Mouse (Mus musculus): ENCODE results near the gene Defa36. TPM values are rescaled to one million over a fixed set of nuclear protein-coding genes. Genes with fewer than 3 reads are reported as not detected.
"Not testable (repeated sequence)": the region's sequence is repeated elsewhere in the genome, so short reads cannot be mapped to it uniquely, and the experiment has no call there.

The Defa36 gene
- not detected in 2 replicates for polyA plus RNA-seq (2014; fragmentation: Nextera tagmentation; extraction: Ambion mirVana)

GRCm38 (mm10) chr8:21427111-21427510 lies at the start of gene Defa36:
TSS of gene Defa36 (plus strand) at chr8:21427411.
- not testable (repeated sequence) for ATAC-seq (ENCODE audit: low FRiP score); H3K27me3 ChIP-seq (ENCODE audit: control insufficient read depth, insufficient read depth, low read length); DNase-seq (ENCODE audit: low spot score, missing footprints); H3K9ac ChIP-seq (ENCODE audit: low read length); H3K4me2 ChIP-seq; H3K36me3 ChIP-seq (ENCODE audit: control insufficient read depth, insufficient read depth, low read length); H3K4me1 ChIP-seq (ENCODE audit: control insufficient read depth, insufficient read depth, low read length); H3K27ac ChIP-seq (ENCODE audit: low read depth, low read length); H3K4me3 ChIP-seq (ENCODE audit: low read depth, low read length); H3K9me3 ChIP-seq (ENCODE audit: control insufficient read depth, low read length)
- WGBS = no CpG with 5 or more reads among the region's 1 CpGs

GRCm38 (mm10) chr8:21378215-21378614 lies 49.0 kb upstream of the Defa36 start, which contains the start of gene Defa2:
TSS of gene Defa2 (plus strand) at chr8:21378515.
- not testable (repeated sequence) for H3K27me3 ChIP-seq (ENCODE audit: control insufficient read depth, insufficient read depth, low read length); DNase-seq (ENCODE audit: low spot score, missing footprints); H3K4me2 ChIP-seq; H3K36me3 ChIP-seq (ENCODE audit: control insufficient read depth, insufficient read depth, low read length); ATAC-seq (ENCODE audit: low FRiP score); H3K4me1 ChIP-seq (ENCODE audit: control insufficient read depth, insufficient read depth, low read length); H3K9ac ChIP-seq (ENCODE audit: low read length); H3K27ac ChIP-seq (ENCODE audit: low read depth, low read length); H3K9me3 ChIP-seq (ENCODE audit: control insufficient read depth, low read length); H3K4me3 ChIP-seq (ENCODE audit: low read depth, low read length)
- no CpG with 5 or more reads among the region's 2 CpGs for WGBS

GRCm38 (mm10) chr8:21391511-21391910 lies 35.7 kb upstream of the Defa36 start, which contains the start of gene Defa33:
TSS of gene Defa33 (plus strand) at chr8:21391811.
- not testable (repeated sequence) for H3K27me3 ChIP-seq (ENCODE audit: control insufficient read depth, insufficient read depth, low read length); H3K27ac ChIP-seq (ENCODE audit: low read depth, low read length); H3K9ac ChIP-seq (ENCODE audit: low read length); ATAC-seq (ENCODE audit: low FRiP score); H3K36me3 ChIP-seq (ENCODE audit: control insufficient read depth, insufficient read depth, low read length); H3K9me3 ChIP-seq (ENCODE audit: control insufficient read depth, low read length); H3K4me2 ChIP-seq; H3K4me1 ChIP-seq (ENCODE audit: control insufficient read depth, insufficient read depth, low read length); DNase-seq (ENCODE audit: low spot score, missing footprints); H3K4me3 ChIP-seq (ENCODE audit: low read depth, low read length)
- WGBS = no CpG with 5 or more reads among the region's 2 CpGs

DNA sequence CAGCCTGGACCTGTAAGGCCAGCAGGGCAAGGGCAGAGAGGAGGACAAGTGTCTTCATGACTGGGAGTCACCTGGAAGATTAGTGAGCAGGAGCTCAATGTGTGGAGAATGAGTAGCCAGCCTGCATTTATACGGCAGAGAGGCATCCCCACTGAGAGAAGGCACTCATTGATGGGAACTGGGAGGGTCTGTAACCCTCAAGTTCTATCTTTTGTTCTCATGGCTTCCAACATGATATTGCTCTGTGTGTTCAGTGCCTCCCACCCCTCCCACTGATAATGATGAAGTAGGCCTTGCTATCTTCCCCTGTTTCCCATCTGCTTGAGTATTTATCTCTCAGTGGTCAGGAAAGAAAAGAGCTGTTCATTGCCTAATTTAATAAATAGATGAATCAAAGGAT lies 29.2 kb downstream of the Defa36 start, which contains the start of gene Gm7849:
Gm7849 (minus strand) TSS at position 101 of the 400 bp plus-strand sequence.
- H3K9me3 ChIP-seq (ENCODE audit: control insufficient read depth, low read length); DNase-seq (ENCODE audit: low spot score, missing footprints); H3K27me3 ChIP-seq (ENCODE audit: control insufficient read depth, insufficient read depth, low read length); ATAC-seq (ENCODE audit: low FRiP score); H3K36me3 ChIP-seq (ENCODE audit: control insufficient read depth, insufficient read depth, low read length); H3K27ac ChIP-seq (ENCODE audit: low read depth, low read length); H3K4me3 ChIP-seq (ENCODE audit: low read depth, low read length); H3K9ac ChIP-seq (ENCODE audit: low read length); H3K4me1 ChIP-seq (ENCODE audit: control insufficient read depth, insufficient read depth, low read length); H3K4me2 ChIP-seq: not testable (repeated sequence)
- no CpG with 5 or more reads among the region's 1 CpGs for WGBS

Other genes with a start within 250 kb of the Defa36 start
- not detected in 2 replicates for gene Defa31, start 235.8 kb upstream of the Defa36 start, polyA plus RNA-seq (2014; fragmentation: Nextera tagmentation; extraction: Ambion mirVana)
- not detected in 2 replicates for gene Gm15293, start 225.8 kb upstream of the Defa36 start, polyA plus RNA-seq (2014; fragmentation: Nextera tagmentation; extraction: Ambion mirVana)
- not detected in 2 replicates for gene Gm15292, start 177.7 kb upstream of the Defa36 start, polyA plus RNA-seq (2014; fragmentation: Nextera tagmentation; extraction: Ambion mirVana)
- gene Defa27, start 111.9 kb upstream of the Defa36 start, polyA plus RNA-seq (2014; fragmentation: Nextera tagmentation; extraction: Ambion mirVana) = not detected in 2 replicates
- gene Defa29, start 100.4 kb upstream of the Defa36 start, polyA plus RNA-seq (2014; fragmentation: Nextera tagmentation; extraction: Ambion mirVana) = not detected in 2 replicates
- not detected in 2 replicates for gene Defa2, start 48.9 kb upstream of the Defa36 start, polyA plus RNA-seq (2014; fragmentation: Nextera tagmentation; extraction: Ambion mirVana)
- gene Defa33, start 35.6 kb upstream of the Defa36 start, polyA plus RNA-seq (2014; fragmentation: Nextera tagmentation; extraction: Ambion mirVana) = not detected in 2 replicates
- gene Gm7849, start 29.1 kb downstream of the Defa36 start, polyA plus RNA-seq (2014; fragmentation: Nextera tagmentation; extraction: Ambion mirVana) = not detected in 2 replicates
- gene Defa20, start 81.8 kb downstream of the Defa36 start, polyA plus RNA-seq (2014; fragmentation: Nextera tagmentation; extraction: Ambion mirVana) = not detected in 2 replicates
- gene Defa32, start 101.6 kb downstream of the Defa36 start, polyA plus RNA-seq (2014; fragmentation: Nextera tagmentation; extraction: Ambion mirVana) = not detected in 2 replicates
- gene Defa37, start 138.0 kb downstream of the Defa36 start, polyA plus RNA-seq (2014; fragmentation: Nextera tagmentation; extraction: Ambion mirVana) = not detected in 2 replicates
- not detected in 2 replicates for gene Defa28, start 155.6 kb downstream of the Defa36 start, polyA plus RNA-seq (2014; fragmentation: Nextera tagmentation; extraction: Ambion mirVana)
- gene Gm7861, start 167.1 kb downstream of the Defa36 start, polyA plus RNA-seq (2014; fragmentation: Nextera tagmentation; extraction: Ambion mirVana) = not detected in 2 replicates
- gene Defa26, start 190.8 kb downstream of the Defa36 start, polyA plus RNA-seq (2014; fragmentation: Nextera tagmentation; extraction: Ambion mirVana) = not detected in 2 replicates
- not detected in 2 replicates for gene Defa17, start 228.4 kb downstream of the Defa36 start, polyA plus RNA-seq (2014; fragmentation: Nextera tagmentation; extraction: Ambion mirVana)
- gene Defa34, start 238.4 kb downstream of the Defa36 start, polyA plus RNA-seq (2014; fragmentation: Nextera tagmentation; extraction: Ambion mirVana) = not detected in 2 replicates

Data from midbrain, embryonic 11.5 days (tissue).